Mouse (Mus musculus): Measurements from ENCODE around the gene 2810408A11Rik.

DNA sequence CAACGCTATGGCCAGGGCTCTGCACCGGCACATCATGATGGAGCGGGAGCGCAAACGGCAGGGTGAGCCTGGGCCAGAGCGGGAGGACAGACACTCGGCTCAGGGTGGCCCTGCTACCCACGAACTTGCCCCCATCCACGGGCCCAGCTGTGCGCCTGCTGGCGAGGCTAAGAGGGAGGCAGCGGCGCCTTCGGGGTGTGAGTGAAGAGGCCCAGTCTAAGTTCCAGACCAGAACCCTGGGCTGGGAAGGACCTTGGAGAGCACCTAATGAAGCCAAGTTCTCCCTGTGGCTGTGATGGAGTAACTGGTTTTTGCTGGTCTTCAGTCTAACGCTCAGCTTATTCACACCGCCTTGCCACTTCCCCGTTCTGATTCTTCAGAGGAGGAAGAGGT is 13.6 kb upstream of the 2810408A11Rik start:
- no peak for TF ChIP-seq POLR2A (IDR thresholded peaks at IDR 0.05; ENCODE audit: insufficient read depth, low read length)
- TF ChIP-seq CTCF (IDR thresholded peaks at IDR 0.05; ENCODE audit: low read depth, low read length) = no peak
- no peak for TF ChIP-seq EP300 (IDR thresholded peaks at IDR 0.05; ENCODE audit: insufficient read depth, low read depth, low read length)
